Mouse (Mus musculus) forebrain, postnatal 0 days (tissue): ENCODE results near the gene Bscl2. TPM values are rescaled to one million over a fixed set of nuclear protein-coding genes. Genes with fewer than 3 reads are reported as not detected.
A peak's percentile ranks its signal among the peaks of the same experiment; 100 is the strongest.
"Not testable (repeated sequence)": the region's sequence is repeated elsewhere in the genome, so short reads cannot be mapped to it uniquely, and the experiment has no call there.

ENCODE experiments used
- ATAC-seq: fragments of 200-750 bp; cut with Nextera tagmentation; 2 replicates; pipeline ENCODE4 v1.8.0; 2017; ENCODE audit warnings: mild to moderate bottlenecking, moderate library complexity
- DNase-seq: peaks from one replicate; pipeline ENCODE4 v3.0.0-alpha.2; 2015
- H3K27ac ChIP-seq: fragments of 300-500 bp; sonication (generic); 2 replicates; pipeline ENCODE4 v1.5.1; 2014; ENCODE audit warnings: low read depth, mild to moderate bottlenecking, antibody characterized with exemption, low read length, moderate library complexity, mixed read lengths
- H3K27me3 ChIP-seq: fragments of 300-500 bp; sonication (generic); 2 replicates; pipeline ENCODE4 v1.6.1; 2014; ENCODE audit warnings: mild to moderate bottlenecking, low read length, mixed read lengths; ENCODE audit not compliant: insufficient read depth
- H3K36me3 ChIP-seq: fragments of 300-500 bp; sonication (generic); 2 replicates; pipeline ENCODE4 v1.6.1; 2014; ENCODE audit warnings: mild to moderate bottlenecking, moderate library complexity; ENCODE audit not compliant: insufficient read depth
- H3K4me1 ChIP-seq: fragments of 300-500 bp; sonication (generic); 2 replicates; pipeline ENCODE4 v1.6.1; 2014; ENCODE audit warnings: antibody characterized with exemption; ENCODE audit not compliant: insufficient read depth
- H3K4me2 ChIP-seq: fragments of 300-500 bp; sonication (generic); 2 replicates; pipeline ENCODE4 v1.6.1; 2014; ENCODE audit warnings: low read depth, mild to moderate bottlenecking, moderate library complexity
- H3K4me3 ChIP-seq: fragments of 300-500 bp; sonication (generic); 2 replicates; pipeline ENCODE4 v1.5.1; 2014; ENCODE audit warnings: low read depth, low read length, mixed read lengths
- H3K9ac ChIP-seq: fragments of 300-500 bp; sonication (generic); 2 replicates; pipeline ENCODE4 v1.6.1; 2014; ENCODE audit warnings: mild to moderate bottlenecking
- H3K9me3 ChIP-seq: fragments of 300-500 bp; sonication (generic); 2 replicates; pipeline ENCODE4 v1.6.1; 2016; ENCODE audit warnings: low read length
- CTCF ChIP-seq: sonication (generic); IDR thresholded peaks from 2 replicates; pipeline ENCODE4 v1.5.1; 2016; ENCODE audit warnings: antibody characterized with exemption, control low read depth, low read depth
- WGBS: fragments of 180-500 bp; shearing (Covaris S2); extraction: QIAGEN DNeasy Blood & Tissue Kit; methylation state at CpG from one replicate; pipeline ENCODE4 v1.1.7; 2014; 5-methylcytosine and 5-hydroxymethylcytosine counted together
- polyA plus RNA-seq: library from polyadenylated mRNA; unstranded; fragments of >200 nt; fragmentation: Nextera tagmentation; extraction: Ambion mirVana; gene quantifications from 2 replicates; pipeline ENCODE4 v1.2.1, GENCODE M21; 2015
- total RNA-seq: library from RNA; depleted of rRNA; stranded (reverse); fragments of >200 nt; gene quantifications from 2 replicates; pipeline ENCODE4 v1.2.3, GENCODE M21; 2014

Bscl2 gene
- total and polyA plus RNA-seq, 2 experiments from 2014 or later = 81.5 to 88.9 TPM

- 0 out of 2 replicates have a peak, but pooled peaks cover 5% of the 10 kb centered on the region for H3K36me3 ChIP-seq
- DNase-seq (no peak), ATAC-seq (no peak)
- H3K4me3 ChIP-seq = no peak overlapping the region
- peaks cover 5% of the 10 kb centered on the region; the same call in 1 of the 2 replicates for H3K4me1 ChIP-seq
- H3K27me3 ChIP-seq = no peaks in the 10 kb centered on the region
- no peak for TF ChIP-seq CTCF
- H3K9ac ChIP-seq = no peak overlapping the region
- H3K4me2 ChIP-seq = peak overlapping the region; percentile 85; the same call in 1 of the 2 replicates
- no peak overlapping the region for H3K27ac ChIP-seq
- no peaks in the 10 kb centered on the region for H3K9me3 ChIP-seq
- 56% methylated on average over 1 of the region's 1 CpGs for WGBS
These were observed 49.8 kb downstream of the Bscl2 start for GRCm38 (mm10) chr19:8886916-8887584.

- H3K4me1 ChIP-seq = peaks cover 5% of the 10 kb centered on the region; the same call in 1 of the 2 replicates
- no peaks in the 10 kb centered on the region for H3K27me3 ChIP-seq
- peak overlapping the region; percentile 85 for H3K4me2 ChIP-seq
- WGBS = 15% methylated on average over 19 of the region's 19 CpGs
- H3K27ac ChIP-seq = peak overlapping the region; percentile 85
- DNase-seq (no peak), ATAC-seq (no peak)
- H3K9me3 ChIP-seq = no peaks in the 10 kb centered on the region
- peak overlapping the region; percentile 59 for H3K4me3 ChIP-seq
- 0 out of 2 replicates have a peak, but pooled peaks cover 5% of the 10 kb centered on the region for H3K36me3 ChIP-seq
- no peak for TF ChIP-seq CTCF
- peak overlapping the region; percentile 63 for H3K9ac ChIP-seq
These were observed 50.6 kb downstream of the Bscl2 start for GRCm38 (mm10) chr19:8887585-8888463.

GRCm38 (mm10) chr19:8888511-8889385 lies 51.5 kb downstream of the Bscl2 start, which contains the start of the genes 1810009A15Rik and Gm49416:
Gene 1810009A15Rik (plus strand): TSS chr19:8888853.
Gene Gm49416 (plus strand): TSS chr19:8888926.
- under 1% methylated on average over 58 of the region's 58 CpGs for WGBS
- Histone ChIP-seq H3K4me3 (peak within 1 kb of the TSS; percentile 59), H3K9ac (peak within 1 kb of the TSS; percentile 63), H3K27me3 (no peaks in the 10 kb centered on the region), H3K4me2 (peak within 1 kb of the TSS; percentile 85), H3K4me1 (peaks cover 5% of the 10 kb centered on the region), H3K27ac (peak within 1 kb of the TSS; percentile 85), H3K9me3 (no peaks in the 10 kb centered on the region), H3K36me3 (0 out of 2 replicates have a peak, but pooled peaks cover 5% of the 10 kb centered on the region)
- DNase-seq = peak; percentile 97
- peak; percentile 97 for ATAC-seq
- no peak for TF ChIP-seq CTCF

- H3K4me2 ChIP-seq = peak within 1 kb of the TSS; percentile 98
- no peak; the same call in 1 of the 2 replicates for TF ChIP-seq CTCF
These were observed 55.8 kb downstream of the Bscl2 start, which contains the start of gene Ints5 for GRCm38 (mm10) chr19:8892829-8893766. Gene Ints5 (plus strand): TSS chr19:8893005.

GRCm38 (mm10) chr19:8895397-8895960 lies 58.2 kb downstream of the Bscl2 start:
- Histone ChIP-seq H3K36me3 (peaks cover 14% of the 10 kb centered on the region), H3K9me3 (no peaks in the 10 kb centered on the region), H3K4me2 (no peak overlapping the region), H3K27me3 (no peaks in the 10 kb centered on the region), H3K4me1 (peaks cover 11% of the 10 kb centered on the region), H3K9ac (no peak overlapping the region), H3K27ac (no peak overlapping the region), H3K4me3 (no peak overlapping the region)
- DNase-seq (no peak), ATAC-seq (no peak)
- WGBS = 86% methylated on average over 9 of the region's 9 CpGs
- TF ChIP-seq CTCF = no peak

More at GRCm38 (mm10) chr19:8892829-8893766, 55.8 kb downstream of the Bscl2 start, which contains the start of gene Ints5:
- H3K4me1 ChIP-seq = peaks cover 5% of the 10 kb centered on the region
- peak within 1 kb of the TSS; percentile 87 for H3K9ac ChIP-seq
- peak within 1 kb of the TSS; percentile 79 for H3K4me3 ChIP-seq
- peak; percentile 93 for DNase-seq
- no peaks in the 10 kb centered on the region for H3K27me3 ChIP-seq
- peak; percentile 68 for ATAC-seq
- peaks cover 16% of the 10 kb centered on the region for H3K36me3 ChIP-seq
- H3K27ac ChIP-seq = peak within 1 kb of the TSS; percentile 87
- no peaks in the 10 kb centered on the region for H3K9me3 ChIP-seq
- WGBS = 3% methylated on average over 54 of the region's 54 CpGs

- DNase-seq, H3K4me3 ChIP-seq, H3K4me2 ChIP-seq, H3K9ac ChIP-seq, H3K27me3 ChIP-seq, ATAC-seq, H3K9me3 ChIP-seq, H3K27ac ChIP-seq: not testable (repeated sequence)
- Histone ChIP-seq H3K36me3 (peaks cover 11% of the 10 kb centered on the region), H3K4me1 (peaks cover 11% of the 10 kb centered on the region)
- WGBS = 81% methylated on average over 5 of the region's 5 CpGs
These were observed 59.0 kb downstream of the Bscl2 start for GRCm38 (mm10) chr19:8896231-8896630.

GRCm38 (mm10) chr19:8897211-8897864 lies 60.1 kb downstream of the Bscl2 start:
- ATAC-seq = peak; percentile 29
- not testable (repeated sequence) for H3K9me3 ChIP-seq, H3K27me3 ChIP-seq, DNase-seq
- Histone ChIP-seq H3K27ac (peak overlapping the region; percentile 52; the same call in 1 of the 2 replicates), H3K4me2 (peak overlapping the region; percentile 75), H3K4me1 (peaks cover 11% of the 10 kb centered on the region), H3K36me3 (peaks cover 15% of the 10 kb centered on the region), H3K9ac (peak overlapping the region; percentile 31), H3K4me3 (peak overlapping the region; percentile 78)
- 22% methylated on average over 21 of the region's 21 CpGs for WGBS
